Mouse (Mus musculus) forebrain, embryonic 11.5 days (tissue): ENCODE results near the gene Suz12. TPM values are rescaled to one million over a fixed set of nuclear protein-coding genes. Genes with fewer than 3 reads are reported as not detected.
A peak's percentile ranks its signal among the peaks of the same experiment; 100 is the strongest.

ENCODE experiments used
- ATAC-seq: fragments of 200-750 bp; cut with Nextera tagmentation; replicated peaks from 2 replicates; pipeline ENCODE4 v1.8.0; 2017; ENCODE audit warnings: moderate TSS enrichment; ENCODE audit not compliant: low FRiP score
- DNase-seq: peaks from one replicate; pipeline ENCODE4 v3.0.0-alpha.2; 2017; ENCODE audit warnings: low spot score
- H3K27ac ChIP-seq: fragments of 300-500 bp; sonication (generic); 2 replicates; pipeline ENCODE4 v1.5.1; 2014; ENCODE audit warnings: low read depth, low read length
- H3K27me3 ChIP-seq: fragments of 300-500 bp; sonication (generic); 2 replicates; pipeline ENCODE4 v1.6.1; 2014; ENCODE audit warnings: mild to moderate bottlenecking, low read length, mixed read lengths; ENCODE audit not compliant: control insufficient read depth, insufficient read depth
- H3K36me3 ChIP-seq: fragments of 300-500 bp; sonication (generic); 2 replicates; pipeline ENCODE4 v1.6.1; 2014; ENCODE audit warnings: mild to moderate bottlenecking, low read length, moderate library complexity, mixed read lengths; ENCODE audit not compliant: control insufficient read depth, insufficient read depth
- H3K4me1 ChIP-seq: fragments of 300-500 bp; sonication (generic); replicated peaks from 2 replicates; pipeline ENCODE4 v1.6.1; 2014; ENCODE audit warnings: low read length, mixed read lengths; ENCODE audit not compliant: control insufficient read depth, insufficient read depth
- H3K4me2 ChIP-seq: fragments of 300-500 bp; sonication (generic); 2 replicates; pipeline ENCODE4 v1.6.1; 2014; ENCODE audit warnings: low read depth, mild to moderate bottlenecking, low read length, moderate library complexity, mixed read lengths; ENCODE audit not compliant: severe bottlenecking
- H3K4me3 ChIP-seq: fragments of 300-500 bp; sonication (generic); 2 replicates; pipeline ENCODE4 v1.5.1; 2014; ENCODE audit warnings: low read depth, low read length
- H3K9ac ChIP-seq: fragments of 300-500 bp; sonication (generic); 2 replicates; pipeline ENCODE4 v1.6.1; 2014; ENCODE audit warnings: low read length
- H3K9me3 ChIP-seq: fragments of 300-500 bp; sonication (generic); 2 replicates; pipeline ENCODE4 v1.6.1; 2016; ENCODE audit warnings: low read length, mixed read lengths; ENCODE audit not compliant: control insufficient read depth
- WGBS: fragments of 180-500 bp; shearing (Covaris S2); extraction: QIAGEN DNeasy Blood & Tissue Kit; methylation state at CpG from one replicate; pipeline ENCODE4 v1.1.7; 2014; 5-methylcytosine and 5-hydroxymethylcytosine counted together
- polyA plus RNA-seq: library from polyadenylated mRNA; unstranded; fragments of >200 nt; fragmentation: Nextera tagmentation; extraction: Ambion mirVana; gene quantifications from 2 replicates; pipeline ENCODE4 v1.2.1, GENCODE M21; 2014

Suz12 gene
- polyA plus RNA-seq, 1 experiment from 2014 or later, result 35.4 TPM

DNA sequence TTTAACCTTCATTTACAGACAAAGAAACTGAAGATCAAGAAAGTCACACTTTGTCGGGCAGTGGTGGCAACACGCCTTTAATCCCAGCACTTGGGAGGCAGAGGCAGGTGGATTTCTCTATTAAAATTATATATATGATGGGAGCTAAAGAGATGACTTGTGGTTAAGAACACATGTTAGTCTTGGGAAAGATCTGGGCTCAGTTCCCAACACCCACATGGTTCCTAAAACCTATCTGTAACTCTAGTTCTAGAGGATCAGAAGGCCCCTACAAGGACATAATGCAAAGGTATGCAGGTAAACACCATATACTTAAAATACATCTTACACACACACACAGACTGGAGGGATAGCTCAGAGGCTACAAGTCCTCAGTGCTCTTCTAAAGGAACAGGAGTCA lies 78.1 kb downstream of the Suz12 start:
- no peak overlapping the region for H3K4me3 ChIP-seq
- no peaks in the 10 kb centered on the region for H3K27me3 ChIP-seq
- H3K9ac ChIP-seq, result no peak overlapping the region
- no peak overlapping the region for H3K4me2 ChIP-seq
- no peaks in the 10 kb centered on the region for H3K4me1 ChIP-seq
- H3K36me3 ChIP-seq, result no peaks in the 10 kb centered on the region
- WGBS, result 93% methylated on average over 2 of the region's 2 CpGs
- H3K27ac ChIP-seq, result no peak overlapping the region
- ATAC-seq (no peak), DNase-seq (no peak)
- H3K9me3 ChIP-seq, result no peaks in the 10 kb centered on the region

- Histone ChIP-seq H3K9ac (no peak overlapping the region), H3K27me3 (no peaks in the 10 kb centered on the region), H3K4me3 (no peak overlapping the region), H3K4me1 (no peaks in the 10 kb centered on the region), H3K9me3 (no peaks in the 10 kb centered on the region), H3K36me3 (no peaks in the 10 kb centered on the region), H3K27ac (no peak overlapping the region), H3K4me2 (no peak overlapping the region)
- DNase-seq (no peak), ATAC-seq (no peak)
- WGBS, result 90% methylated on average over 3 of the region's 3 CpGs
Measured at GRCm38 (mm10) chr11:80072365-80072764, 79.5 kb downstream of the Suz12 start.

DNA sequence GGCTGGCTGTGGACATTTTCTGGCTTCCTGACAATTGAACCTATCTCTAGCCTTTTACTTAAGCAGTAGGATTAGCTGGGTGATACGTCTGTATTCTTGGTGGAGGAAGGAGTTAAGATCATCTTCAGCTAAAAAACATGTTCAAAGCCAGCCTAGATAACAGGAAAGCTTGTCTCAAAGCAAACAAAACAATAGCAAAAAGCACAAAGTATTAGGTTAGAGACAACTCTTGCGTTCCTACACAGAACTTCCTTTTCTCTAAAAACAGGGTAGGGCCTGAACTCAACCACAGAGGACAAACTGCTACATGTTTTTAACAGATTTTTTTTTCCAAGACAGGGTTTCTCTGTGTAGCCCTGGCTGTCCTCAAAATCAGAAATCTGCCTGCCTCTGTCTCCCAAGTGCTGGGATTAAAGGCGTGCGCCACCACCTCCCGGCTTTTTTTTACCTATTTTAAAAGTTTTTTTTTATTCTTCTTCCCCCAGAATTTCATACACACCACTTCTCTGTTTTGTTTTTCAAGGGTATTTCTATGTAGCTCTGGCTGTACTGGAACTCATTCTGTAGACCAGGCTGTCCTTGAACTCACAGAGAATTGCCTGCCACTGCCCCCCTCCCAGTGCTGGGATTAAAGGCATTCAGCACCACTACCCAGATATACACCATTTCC lies 82.8 kb downstream of the Suz12 start:
- Histone ChIP-seq H3K4me1 (no peaks in the 10 kb centered on the region; the same call in 1 of the 2 replicates), H3K36me3 (no peaks in the 10 kb centered on the region), H3K27ac (no peak overlapping the region), H3K9ac (no peak overlapping the region), H3K4me2 (no peak overlapping the region), H3K27me3 (no peaks in the 10 kb centered on the region), H3K4me3 (no peak overlapping the region), H3K9me3 (no peaks in the 10 kb centered on the region)
- WGBS, result 93% methylated on average over 5 of the region's 5 CpGs
- ATAC-seq (no peak), DNase-seq (no peak)

GRCm38 (mm10) chr11:80077784-80078545 lies 85.1 kb downstream of the Suz12 start:
- Histone ChIP-seq H3K9ac (no peak overlapping the region), H3K9me3 (no peaks in the 10 kb centered on the region), H3K4me3 (no peak overlapping the region), H3K27me3 (no peaks in the 10 kb centered on the region), H3K4me1 (peaks cover 2% of the 10 kb centered on the region; the same call in 1 of the 2 replicates), H3K4me2 (no peak overlapping the region), H3K36me3 (no peaks in the 10 kb centered on the region), H3K27ac (no peak overlapping the region)
- ATAC-seq, result no peak
- 77% methylated on average over 13 of the region's 14 CpGs for WGBS
- DNase-seq, result no peak

GRCm38 (mm10) chr11:80078831-80079230 lies 85.9 kb downstream of the Suz12 start:
- no peak overlapping the region for H3K9ac ChIP-seq
- H3K27me3 ChIP-seq, result no peaks in the 10 kb centered on the region
- WGBS, result 78% methylated on average over 1 of the region's 1 CpGs
- no peaks in the 10 kb centered on the region for H3K36me3 ChIP-seq
- H3K4me1 ChIP-seq, result peaks cover 2% of the 10 kb centered on the region; the same call in 1 of the 2 replicates
- no peak overlapping the region for H3K4me2 ChIP-seq
- H3K27ac ChIP-seq, result no peak overlapping the region
- H3K9me3 ChIP-seq, result no peaks in the 10 kb centered on the region
- no peak overlapping the region for H3K4me3 ChIP-seq
- DNase-seq, result no peak
- no peak for ATAC-seq

- Histone ChIP-seq H3K27ac (no peak overlapping the region), H3K9me3 (no peaks in the 10 kb centered on the region), H3K4me2 (peak overlapping the region; percentile 56), H3K9ac (peak overlapping the region; percentile 90), H3K36me3 (no peaks in the 10 kb centered on the region), H3K27me3 (no peaks in the 10 kb centered on the region), H3K4me1 (peaks cover 2% of the 10 kb centered on the region; the same call in 1 of the 2 replicates), H3K4me3 (peak overlapping the region; percentile 88)
- DNase-seq (no peak), ATAC-seq (no peak)
- 67% methylated on average over 6 of the region's 6 CpGs for WGBS
Measured at GRCm38 (mm10) chr11:80079751-80080150, 86.8 kb downstream of the Suz12 start.

DNA sequence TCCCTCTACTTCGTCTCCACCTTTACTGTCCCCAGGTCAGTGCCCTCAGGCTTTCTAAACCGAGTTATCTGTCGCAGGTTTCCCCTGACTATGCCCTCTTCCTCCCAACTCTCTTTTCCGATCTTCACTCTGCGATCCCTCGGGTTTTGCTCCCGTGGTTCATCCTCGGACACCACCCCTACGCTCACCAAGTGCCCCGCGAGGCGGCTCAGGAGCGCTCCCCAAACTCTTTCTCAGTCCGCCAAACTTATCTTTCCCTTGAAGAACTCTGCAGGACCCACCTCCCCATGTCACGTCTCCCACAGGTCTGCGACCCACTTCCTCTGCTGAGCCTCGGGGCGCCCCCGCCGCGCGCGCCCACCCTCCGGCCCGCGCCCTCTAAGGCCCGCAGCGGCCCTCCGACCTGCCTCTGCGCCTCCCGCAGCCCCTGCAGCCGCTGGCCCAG lies 87.5 kb downstream of the Suz12 start:
- DNase-seq (no peak), ATAC-seq (no peak; the same call in none of the 2 replicates)
- peaks cover 2% of the 10 kb centered on the region; the same call in 1 of the 2 replicates for H3K4me1 ChIP-seq
- H3K4me3 ChIP-seq, result peak overlapping the region; percentile 88
- peak overlapping the region; percentile 56 for H3K4me2 ChIP-seq
- H3K9ac ChIP-seq, result peak overlapping the region; percentile 90
- no peaks in the 10 kb centered on the region for H3K36me3 ChIP-seq
- H3K9me3 ChIP-seq, result no peaks in the 10 kb centered on the region
- WGBS, result under 1% methylated on average over 32 of the region's 32 CpGs
- H3K27me3 ChIP-seq, result no peaks in the 10 kb centered on the region
- peak overlapping the region; percentile 82 for H3K27ac ChIP-seq

DNA sequence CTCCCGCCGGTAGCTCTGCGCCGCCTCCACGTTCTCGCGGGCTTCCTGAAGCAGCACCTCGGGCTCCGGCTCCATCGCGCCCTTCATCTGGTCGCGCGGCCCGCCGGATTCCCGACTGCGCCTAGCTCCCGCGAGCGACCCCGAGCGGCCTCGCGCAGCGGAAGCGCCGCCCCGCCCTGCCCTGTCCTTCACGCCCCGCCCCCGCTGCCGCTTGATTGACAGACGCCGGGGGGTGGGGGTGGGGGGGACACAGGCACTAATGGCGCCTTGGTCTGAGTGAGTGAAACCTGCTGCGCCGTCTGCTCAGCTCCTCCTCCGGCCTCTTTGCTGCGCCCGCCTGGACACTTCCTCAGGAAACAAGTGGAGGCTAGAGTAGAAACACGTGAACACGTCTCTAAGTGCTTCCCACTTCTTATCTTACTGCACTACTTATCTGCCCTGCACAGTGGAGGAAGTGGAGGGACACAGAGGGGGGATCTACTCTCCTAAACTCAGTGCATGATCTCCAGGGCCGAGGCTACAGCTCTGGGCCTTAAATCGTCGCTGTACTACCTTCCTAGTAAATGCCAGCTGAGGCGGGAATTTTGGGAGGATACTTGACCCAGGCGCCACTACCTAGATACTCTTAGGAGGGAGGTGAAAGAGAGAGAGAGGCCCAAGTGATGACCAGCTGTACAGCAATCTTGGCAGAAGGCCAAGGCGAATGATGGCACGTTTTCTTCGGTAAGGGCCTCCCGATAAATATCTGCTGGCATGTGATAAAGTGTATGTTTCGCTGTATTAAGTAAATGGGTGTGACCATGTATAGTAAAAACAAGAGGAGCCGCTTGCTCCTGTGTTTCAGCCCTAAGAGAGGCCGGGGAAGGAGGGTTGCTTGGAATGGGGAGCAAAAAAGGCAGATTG lies 88.2 kb downstream of the Suz12 start, which contains the start of gene Crlf3:
Crlf3 (minus strand) TSS at position 166 of the 903 bp plus-strand sequence.
- Histone ChIP-seq H3K36me3 (no peaks in the 10 kb centered on the region), H3K4me3 (peak within 1 kb of the TSS; percentile 88), H3K4me2 (peak within 1 kb of the TSS; percentile 56), H3K9me3 (no peaks in the 10 kb centered on the region), H3K9ac (peak within 1 kb of the TSS; percentile 90), H3K27me3 (no peaks in the 10 kb centered on the region), H3K4me1 (peaks cover 2% of the 10 kb centered on the region; the same call in 1 of the 2 replicates), H3K27ac (peak within 1 kb of the TSS; percentile 82)
- DNase-seq (peak; percentile 98), ATAC-seq (peak; percentile 97)
- 9% methylated on average over 55 of the region's 55 CpGs for WGBS
